Comparison of ENCODE assay signal across 30 mouse cellular contexts in the genomic region with DNA sequence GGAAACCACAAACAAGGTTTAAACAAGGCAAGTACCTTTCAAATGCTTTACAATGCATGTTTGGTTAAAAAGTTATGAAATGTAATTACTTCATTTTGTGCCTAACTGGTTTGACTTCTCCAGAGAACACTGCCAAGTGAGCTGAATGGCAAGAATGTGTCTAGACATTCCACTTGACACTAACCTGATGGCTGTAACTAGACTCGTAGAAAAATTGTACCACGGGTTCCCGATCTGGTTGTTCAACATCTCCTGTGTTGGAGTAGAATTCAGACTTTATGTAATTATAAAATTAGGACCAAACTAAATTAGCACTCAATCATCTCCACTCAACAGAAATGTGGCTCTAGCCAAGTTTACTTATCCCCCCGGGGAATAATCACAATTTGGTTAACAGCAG. TPM values are rescaled to one million over a fixed set of nuclear protein-coding genes. Genes with fewer than 3 reads are reported as not detected.
A peak's percentile ranks its signal among the peaks of the same experiment; 100 is the strongest.
DNase-seq lines count a peak whose midpoint lies in the region; ATAC-seq and TF ChIP-seq lines count a peak whose summit lies in the region.
"Had no signal": no experiment of that assay in that cellular context is flagged by ENCODE, and none has a peak within 500 bp of the region (broad histone marks: within the 10 kb centered on the region; RNA-seq: fewer than 3 reads in every experiment).

No protein-coding gene starts in this region.

- H3K27me3 ChIP-seq in heart, postnatal 0 days (ENCODE audit: control insufficient read depth, insufficient read depth, low read length) = no peaks in the 10 kb centered on the region
- no peaks in the 10 kb centered on the region for H3K27me3 ChIP-seq in lung, embryonic 14.5 days (ENCODE audit: insufficient read depth, low read length)
- H3K27me3 ChIP-seq: CH12.LX; embryonic facial prominence, embryonic 13.5 days; heart, embryonic 15.5 days; hindbrain, embryonic 15.5 days; midbrain, embryonic 12.5 days; neural tube, embryonic 15.5 days had no signal

- no peaks in the 10 kb centered on the region for H3K9me3 ChIP-seq in heart, postnatal 0 days (replicated peaks; ENCODE audit: control insufficient read depth, low read length)
- no peaks in the 10 kb centered on the region for H3K9me3 ChIP-seq in lung, embryonic 14.5 days (ENCODE audit: low read depth, low read length)
- H3K9me3 ChIP-seq: embryonic facial prominence, embryonic 13.5 days; G1E; heart, embryonic 15.5 days; hindbrain, embryonic 15.5 days; liver, embryonic 15.5 days; midbrain, embryonic 12.5 days had no signal

- ATAC-seq in heart, postnatal 0 days (ENCODE audit: insufficient read depth, low read depth) = peak; percentile 51
- ATAC-seq in lung, embryonic 14.5 days (ENCODE audit: insufficient read depth) = peak; percentile 28; the same call in 1 of the 2 replicates
- ATAC-seq: activated CD4-positive, CD25-positive, alpha-beta regulatory T cell, adult 4 months; forebrain, embryonic 14.5 days had no signal

- no peak for TF ChIP-seq EP300 in heart, postnatal 0 days (IDR thresholded peaks at IDR 0.05; ENCODE audit: low read depth)

- peaks cover 7% of the 10 kb centered on the region for H3K36me3 ChIP-seq in heart, postnatal 0 days (replicated peaks; ENCODE audit: control insufficient read depth, insufficient read depth, low read length)
- H3K36me3 ChIP-seq in lung, embryonic 14.5 days (ENCODE audit: insufficient read depth) = peaks cover 9% of the 10 kb centered on the region
- H3K36me3 ChIP-seq: liver, embryonic 15.5 days had no signal

- no peak overlapping the region for H3K9ac ChIP-seq in heart, postnatal 0 days (replicated peaks; ENCODE audit: low read depth, low read length)
- H3K9ac ChIP-seq in lung, embryonic 14.5 days = no peak overlapping the region
- H3K9ac ChIP-seq: embryonic facial prominence, embryonic 13.5 days; heart, embryonic 15.5 days; hindbrain, embryonic 15.5 days; liver, embryonic 15.5 days; midbrain, embryonic 12.5 days; neural tube, embryonic 15.5 days had no signal

- WGBS in heart, postnatal 0 days = 45% methylated on average over 4 of the region's 4 CpGs
- 51% methylated on average over 4 of the region's 4 CpGs for WGBS in lung, embryonic 14.5 days
- WGBS in lung, adult 2 months = 48% methylated on average over 4 of the region's 4 CpGs

- H3K4me1 ChIP-seq in heart, postnatal 0 days (ENCODE audit: control insufficient read depth, insufficient read depth) = no peaks in the 10 kb centered on the region
- H3K4me1 ChIP-seq in lung, embryonic 14.5 days (ENCODE audit: insufficient read depth) = no peaks in the 10 kb centered on the region
- no peaks in the 10 kb centered on the region for H3K4me1 ChIP-seq in lung, adult 2 months (ENCODE audit: control insufficient read depth, insufficient read depth, low read length)
- H3K4me1 ChIP-seq: embryonic facial prominence, embryonic 13.5 days; hindbrain, embryonic 15.5 days; liver, embryonic 15.5 days; midbrain, embryonic 12.5 days; neural tube, embryonic 15.5 days had no signal

- no peak for TF ChIP-seq CTCF in heart, postnatal 0 days (IDR thresholded peaks at IDR 0.05; ENCODE audit: low read depth)
- TF ChIP-seq CTCF in lung, embryonic 14.5 days (IDR thresholded peaks at IDR 0.05; ENCODE audit: low read depth) = no peak
- no peak for TF ChIP-seq CTCF in lung, adult 2 months (IDR thresholded peaks at IDR 0.05; ENCODE audit: insufficient read depth, low read length)

- H3K27ac ChIP-seq in heart, postnatal 0 days (ENCODE audit: low read depth) = no peak overlapping the region
- peak overlapping the region; percentile 28; the same call in 1 of the 2 replicates for H3K27ac ChIP-seq in lung, embryonic 14.5 days (ENCODE audit: low read depth)
- H3K27ac ChIP-seq: embryonic facial prominence, embryonic 13.5 days; heart, embryonic 15.5 days; hindbrain, embryonic 15.5 days; left cerebral cortex, adult 2 months; liver, embryonic 15.5 days; midbrain, embryonic 12.5 days; neural tube, embryonic 15.5 days had no signal

- DNase-seq in heart, postnatal 0 days (ENCODE audit: low spot score) = peak; percentile 33
- DNase-seq in heart, adult 9 months (ENCODE audit: low spot score in 2 of 2) = no peak
- peak; percentile 63 for DNase-seq in lung, embryonic 14.5 days
- no peak for DNase-seq in lung, adult 2 months
- DNase-seq in fat pad, adult 2 months (ENCODE audit: extremely low read depth, low read depth, low spot score) = peak; percentile 23
- DNase-seq in thymus, postnatal 0 days (ENCODE audit: low spot score) = no peak
- DNase-seq in ovary, postnatal 14 days (ENCODE audit: low spot score) = no peak
- DNase-seq: adrenal gland, postnatal 10 days; B cell, adult 2 months; cerebellum, adult 18-20 months; cerebellum, postnatal 25 days; layer of hippocampus, adult 9-11 months; liver; retina, postnatal 1 day; thymus, postnatal 14 days had no signal

- H3K4me2 ChIP-seq in heart, postnatal 0 days (ENCODE audit: low read depth, low read length) = no peak overlapping the region
- H3K4me2 ChIP-seq in lung, embryonic 14.5 days = no peak overlapping the region
- H3K4me2 ChIP-seq: embryonic facial prominence, embryonic 13.5 days; heart, embryonic 15.5 days; hindbrain, embryonic 15.5 days; liver, embryonic 15.5 days; midbrain, embryonic 12.5 days; neural tube, embryonic 15.5 days had no signal

- no peak for TF ChIP-seq POLR2A in lung, adult 2 months (IDR thresholded peaks at IDR 0.05; ENCODE audit: borderline replicate concordance, extremely low read depth, low read depth, low read length)

- H3K4me3 ChIP-seq in heart, postnatal 0 days (ENCODE audit: low read depth, low read length) = no peak overlapping the region
- H3K4me3 ChIP-seq in lung, embryonic 14.5 days (ENCODE audit: low read depth, low read length) = no peak overlapping the region
- H3K4me3 ChIP-seq in lung, adult 2 months (replicated peaks; ENCODE audit: extremely low read depth, low read depth, low read length) = no peak overlapping the region
- H3K4me3 ChIP-seq: embryonic facial prominence, embryonic 13.5 days; heart, embryonic 15.5 days; hindbrain, embryonic 15.5 days; left cerebral cortex, adult 2 months; liver, embryonic 15.5 days; midbrain, embryonic 12.5 days; neural tube, embryonic 15.5 days had no signal

RNA-seq across cellular contexts. Expression of a gene that starts 14.7 kb away (rescaled TPM):
- total RNA-seq in heart, postnatal 0 days (2014; rRNA removed; ENCODE audit: low replicate concordance) = 2.2 and 4.6 TPM in 2 replicates
- polyA plus RNA-seq in heart, postnatal 0 days (2015; fragmentation: Nextera tagmentation; extraction: Ambion mirVana) = 0.44 and 0.52 TPM in 2 replicates
- 3.4 and 3.8 TPM in 2 replicates for polyA plus RNA-seq in lung, embryonic 14.5 days (2014; fragmentation: Nextera tagmentation; extraction: Ambion mirVana)
- polyA plus RNA-seq in lung, adult 2 months (2012; rRNA removed) = 2.1 and 2.6 TPM in 2 replicates
- polyA plus RNA-seq in thymus, postnatal 0 days (2015; fragmentation: Nextera tagmentation; extraction: Ambion mirVana) = 1.8 TPM in 2 replicates
- total RNA-seq: hematopoietic stem cell, adult 5-6 weeks had no signal

RNA-seq across cellular contexts. Expression of a gene that starts 24.9 kb away (rescaled TPM):
- 11.1 and 28.2 TPM in 2 replicates for total RNA-seq in heart, postnatal 0 days (2014; rRNA removed; ENCODE audit: low replicate concordance)
- polyA plus RNA-seq in heart, postnatal 0 days (2015; fragmentation: Nextera tagmentation; extraction: Ambion mirVana) = 19.6 and 20.7 TPM in 2 replicates
- polyA plus RNA-seq in lung, embryonic 14.5 days (2014; fragmentation: Nextera tagmentation; extraction: Ambion mirVana) = 36.2 and 37.3 TPM in 2 replicates
- 3.5 and 6.4 TPM in 2 replicates for polyA plus RNA-seq in lung, adult 2 months (2012; rRNA removed)
- 37.2 and 37.5 TPM in 2 replicates for polyA plus RNA-seq in thymus, postnatal 0 days (2015; fragmentation: Nextera tagmentation; extraction: Ambion mirVana)

RNA-seq across cellular contexts. Expression of a gene that starts 44.9 kb away (rescaled TPM):
- total RNA-seq in heart, postnatal 0 days (2014; rRNA removed; ENCODE audit: low replicate concordance) = 0.15 TPM in 1 of 2 replicates, not detected in the other
- 0.18 and 0.38 TPM in 2 replicates for polyA plus RNA-seq in heart, postnatal 0 days (2015; fragmentation: Nextera tagmentation; extraction: Ambion mirVana)
- polyA plus RNA-seq in lung, embryonic 14.5 days (2014; fragmentation: Nextera tagmentation; extraction: Ambion mirVana) = 0.45 and 0.53 TPM in 2 replicates
- polyA plus RNA-seq in lung, adult 2 months (2012; rRNA removed) = 3.0 and 3.6 TPM in 2 replicates
- 11.2 and 13.3 TPM in 2 replicates for polyA plus RNA-seq in thymus, postnatal 0 days (2015; fragmentation: Nextera tagmentation; extraction: Ambion mirVana)
- total RNA-seq: hematopoietic stem cell, adult 5-6 weeks had no signal
- polyA plus RNA-seq: activated CD4-positive, CD25-positive, alpha-beta regulatory T cell, adult 4 months; intestine, embryonic 14.5 days; large intestine, adult 2 months; spleen, adult 2 months had no signal

Comparison
In these comparisons a context has a peak if more than half of its experiments do, and no peak if none do; other contexts are left out.
1. DNase-seq: peak in heart, postnatal 0 days (single experiment), lung, embryonic 14.5 days (single experiment) and fat pad, adult 2 months (single experiment); none in heart, adult 9 months (0 of 2), lung, adult 2 months (single experiment), thymus, postnatal 0 days (single experiment) and ovary, postnatal 14 days (single experiment).